Mouse (Mus musculus): ENCODE results near the gene Ugt1a5. TPM values are rescaled to one million over a fixed set of nuclear protein-coding genes. Genes with fewer than 3 reads are reported as not detected.
A peak's percentile ranks its signal among the peaks of the same experiment; 100 is the strongest.

The Ugt1a5 gene
- total and polyA plus RNA-seq, 3 experiments: not detected

DNA sequence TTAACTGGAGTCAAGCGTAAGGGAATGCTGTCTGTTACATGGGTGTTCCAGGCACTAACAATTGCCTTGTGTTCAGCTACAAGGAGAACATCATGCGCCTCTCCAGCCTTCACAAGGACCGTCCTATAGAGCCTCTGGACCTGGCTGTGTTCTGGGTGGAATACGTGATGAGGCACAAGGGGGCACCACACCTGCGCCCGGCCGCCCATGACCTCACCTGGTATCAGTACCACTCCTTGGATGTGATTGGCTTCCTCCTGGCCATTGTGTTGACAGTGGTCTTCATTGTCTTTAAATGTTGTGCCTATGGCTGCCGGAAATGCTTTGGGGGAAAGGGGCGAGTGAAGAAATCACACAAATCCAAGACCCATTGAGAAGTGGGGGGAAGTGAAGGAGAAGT lies 52.2 kb downstream of the Ugt1a5 start:
- no peaks in the 10 kb centered on the region for H3K79me2 ChIP-seq (ENCODE audit: control insufficient read depth, insufficient read depth, low read length, poor library complexity)
- no peaks in the 10 kb centered on the region for H3K36me3 ChIP-seq (ENCODE audit: control insufficient read depth in 1 of 2, insufficient read depth in 2 of 2, low read length in 2 of 2)
- no peak overlapping the region for H3K27ac ChIP-seq (ENCODE audit: control insufficient read depth, low read depth, low read length)
- H3K9me3 ChIP-seq (replicated peaks; ENCODE audit: insufficient read depth, low read length): no peaks in the 10 kb centered on the region
- peak; percentile 6 for DNase-seq (ENCODE audit: low read depth, low spot score)
- no peak overlapping the region for H3K4me3 ChIP-seq (ENCODE audit: control insufficient read depth in 1 of 2, insufficient read depth in 1 of 2, low read depth in 2 of 2, low read length in 2 of 2)
- no peak for TF ChIP-seq POLR2AphosphoS5 (IDR thresholded peaks at IDR 0.05; ENCODE audit: borderline replicate concordance, low read depth, low read length)
- no peak for TF ChIP-seq CTCF (IDR thresholded peaks at IDR 0.05 in 2 of 3, conservative IDR thresholded peaks at IDR 0.05 in 1 of 3; ENCODE audit: control insufficient read depth in 1 of 3, insufficient read depth in 1 of 3, low read depth in 2 of 3, low read length in 3 of 3, poor library complexity in 1 of 3, severe bottlenecking in 1 of 3)
- no peaks in the 10 kb centered on the region for H3K27me3 ChIP-seq (ENCODE audit: control insufficient read depth in 1 of 2, insufficient read depth in 2 of 2, low read length in 2 of 2)
- H3K9ac ChIP-seq (ENCODE audit: control insufficient read depth, low read depth, low read length, poor library complexity, severe bottlenecking): no peak overlapping the region
- no peaks in the 10 kb centered on the region for H3K4me1 ChIP-seq (ENCODE audit: control insufficient read depth in 1 of 2, insufficient read depth in 2 of 2, low read length in 2 of 2)

DNA sequence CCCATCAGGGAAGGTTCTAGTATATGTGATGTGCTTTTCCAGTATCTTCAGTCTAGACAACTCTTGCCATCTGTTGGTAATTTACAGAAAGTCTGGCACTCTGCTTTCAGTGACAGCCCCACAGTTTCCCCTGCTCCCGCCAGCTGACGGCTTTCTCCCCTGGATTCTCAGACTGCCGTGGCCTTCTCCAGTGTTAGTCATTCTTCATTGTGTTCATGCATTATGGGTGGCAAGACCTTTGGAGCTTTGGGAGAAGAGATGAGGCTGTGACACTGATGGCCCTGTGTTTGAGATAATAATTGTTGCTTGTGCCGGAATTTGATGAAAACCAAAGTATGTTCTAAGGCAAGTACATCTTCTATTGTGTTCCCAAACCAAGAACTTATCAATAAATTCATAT lies 52.8 kb downstream of the Ugt1a5 start:
- peak; percentile 3 for DNase-seq (ENCODE audit: low read depth, low spot score)
- TF ChIP-seq POLR2AphosphoS5 (IDR thresholded peaks at IDR 0.05; ENCODE audit: borderline replicate concordance, low read depth, low read length) (no peak), NELFE (IDR thresholded peaks at IDR 0.05; ENCODE audit: low read depth, low read length) (no peak), CHD2 (IDR thresholded peaks at IDR 0.05; ENCODE audit: low read length) (no peak), CTCF (IDR thresholded peaks at IDR 0.05 in 2 of 3, conservative IDR thresholded peaks at IDR 0.05 in 1 of 3; ENCODE audit: control insufficient read depth in 1 of 3, insufficient read depth in 1 of 3, low read depth in 2 of 3, low read length in 3 of 3, poor library complexity in 1 of 3, severe bottlenecking in 1 of 3) (no peak), JUND (IDR thresholded peaks at IDR 0.05; ENCODE audit: low read depth, low read length) (no peak), ZMIZ1 (IDR thresholded peaks at IDR 0.05; ENCODE audit: low read depth, low read length) (no peak), BHLHE40 (IDR thresholded peaks at IDR 0.05; ENCODE audit: borderline replicate concordance, low read depth, low read length) (no peak), USF2 (IDR thresholded peaks at IDR 0.05; ENCODE audit: borderline replicate concordance in 1 of 2, insufficient read depth in 1 of 2, low read depth in 1 of 2, low read length in 2 of 2) (no peak), ETS1 (IDR thresholded peaks at IDR 0.05; ENCODE audit: low read depth, low read length) (no peak), POLR2AphosphoS2 (IDR thresholded peaks at IDR 0.05; ENCODE audit: low read length) (no peak), HCFC1 (IDR thresholded peaks at IDR 0.05; ENCODE audit: low read depth, low read length) (no peak), SIN3A (IDR thresholded peaks at IDR 0.05; ENCODE audit: low read length) (no peak)
- Histone ChIP-seq H3K27me3 (ENCODE audit: control insufficient read depth in 1 of 2, insufficient read depth in 2 of 2, low read length in 2 of 2) (no peaks in the 10 kb centered on the region), H3K27ac (ENCODE audit: control insufficient read depth, low read depth, low read length) (no peak overlapping the region), H3K79me2 (ENCODE audit: control insufficient read depth, insufficient read depth, low read length, poor library complexity) (no peaks in the 10 kb centered on the region), H3K9ac (ENCODE audit: control insufficient read depth, low read depth, low read length, poor library complexity, severe bottlenecking) (no peak overlapping the region), H3K36me3 (ENCODE audit: control insufficient read depth in 1 of 2, insufficient read depth in 2 of 2, low read length in 2 of 2) (no peaks in the 10 kb centered on the region), H3K4me3 (ENCODE audit: control insufficient read depth in 1 of 2, insufficient read depth in 1 of 2, low read depth in 2 of 2, low read length in 2 of 2) (no peak overlapping the region), H3K9me3 (replicated peaks; ENCODE audit: insufficient read depth, low read length) (no peaks in the 10 kb centered on the region), H3K4me1 (ENCODE audit: control insufficient read depth in 1 of 2, insufficient read depth in 2 of 2, low read length in 2 of 2) (no peaks in the 10 kb centered on the region)

DNA sequence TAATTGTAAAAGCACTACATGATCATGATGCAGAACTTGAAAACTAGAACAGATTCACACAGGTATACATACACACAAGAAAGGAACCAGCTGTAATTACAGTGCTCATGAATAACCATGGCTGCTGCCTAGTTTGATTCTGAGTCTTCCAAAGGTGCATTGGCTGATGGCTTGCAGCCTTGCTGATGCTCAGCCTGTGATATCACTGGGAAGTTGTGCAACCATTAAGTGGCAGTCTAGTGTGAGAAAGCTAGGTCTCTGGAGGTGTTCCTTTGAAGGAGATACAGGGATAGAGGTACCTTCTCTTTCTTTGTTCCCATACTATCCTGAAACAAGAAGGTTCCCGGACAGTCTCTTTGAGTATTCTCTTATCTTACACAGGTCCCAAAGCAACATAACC lies 53.2 kb downstream of the Ugt1a5 start:
- no peak for TF ChIP-seq POLR2A (IDR thresholded peaks at IDR 0.05; ENCODE audit: control insufficient read depth in 1 of 2, insufficient read depth in 1 of 2, low read depth in 1 of 2, low read length in 2 of 2, poor library complexity in 1 of 2)
- no peak for TF ChIP-seq EP300 (IDR thresholded peaks at IDR 0.05; ENCODE audit: low read depth in 1 of 2, low read length in 2 of 2)
- TF ChIP-seq CHD1 (IDR thresholded peaks at IDR 0.05; ENCODE audit: low read depth, low read length): no peak
- no peak for TF ChIP-seq USF2 (IDR thresholded peaks at IDR 0.05; ENCODE audit: borderline replicate concordance in 1 of 2, insufficient read depth in 1 of 2, low read depth in 1 of 2, low read length in 2 of 2)
- TF ChIP-seq ELF1 (IDR thresholded peaks at IDR 0.05; ENCODE audit: low read depth, low read length): no peak
- TF ChIP-seq POLR2AphosphoS5 (IDR thresholded peaks at IDR 0.05; ENCODE audit: borderline replicate concordance, low read depth, low read length): no peak
- no peak for TF ChIP-seq RAD21 (IDR thresholded peaks at IDR 0.05; ENCODE audit: low read depth, low read length)
- no peak for TF ChIP-seq MYC (IDR thresholded peaks at IDR 0.05; ENCODE audit: low read depth, low read length)
- no peak for TF ChIP-seq NELFE (IDR thresholded peaks at IDR 0.05; ENCODE audit: low read depth, low read length)
- no peak for TF ChIP-seq USF1 (IDR thresholded peaks at IDR 0.05; ENCODE audit: low read depth, low read length)
- no peak for TF ChIP-seq UBTF (IDR thresholded peaks at IDR 0.05; ENCODE audit: borderline replicate concordance, insufficient read depth, low read depth, low read length)
- no peak for TF ChIP-seq GATA1 (IDR thresholded peaks at IDR 0.05; ENCODE audit: low read depth, low read length)
- Histone ChIP-seq H3K27me3 (ENCODE audit: control insufficient read depth in 1 of 2, insufficient read depth in 2 of 2, low read length in 2 of 2) (no peaks in the 10 kb centered on the region), H3K9ac (ENCODE audit: control insufficient read depth, low read depth, low read length, poor library complexity, severe bottlenecking) (no peak overlapping the region), H3K79me2 (ENCODE audit: control insufficient read depth, insufficient read depth, low read length, poor library complexity) (no peaks in the 10 kb centered on the region), H3K4me3 (ENCODE audit: control insufficient read depth in 1 of 2, insufficient read depth in 1 of 2, low read depth in 2 of 2, low read length in 2 of 2) (no peak overlapping the region), H3K36me3 (ENCODE audit: control insufficient read depth in 1 of 2, insufficient read depth in 2 of 2, low read length in 2 of 2) (no peaks in the 10 kb centered on the region), H3K4me1 (ENCODE audit: control insufficient read depth in 1 of 2, insufficient read depth in 2 of 2, low read length in 2 of 2) (no peaks in the 10 kb centered on the region), H3K27ac (ENCODE audit: control insufficient read depth, low read depth, low read length) (no peak overlapping the region), H3K9me3 (replicated peaks; ENCODE audit: insufficient read depth, low read length) (no peaks in the 10 kb centered on the region)
- DNase-seq (ENCODE audit: low read depth, low spot score): no peak
